In genomic region chr13:6009671-6010070, GRCm38 (mm10) we compare ENCODE assay signal across 22 mouse cellular contexts.
A peak's percentile ranks its signal among the peaks of the same experiment; 100 is the strongest.
DNase-seq lines count a peak whose midpoint lies in the region; ATAC-seq and TF ChIP-seq lines count a peak whose summit lies in the region.
"Had no signal": no experiment of that assay in that cellular context is flagged by ENCODE, and none has a peak within 500 bp of the region (broad histone marks: within the 10 kb centered on the region; RNA-seq: fewer than 3 reads in every experiment).

No protein-coding gene starts in this region.

- H3K9me3 ChIP-seq in stomach, postnatal 0 days (ENCODE audit: control insufficient read depth, low read length) = no peaks in the 10 kb centered on the region
- H3K9me3 ChIP-seq: embryonic facial prominence, embryonic 13.5 days; forebrain, embryonic 13.5 days; liver, embryonic 13.5 days; midbrain, embryonic 10.5 days had no signal

- peak; percentile 79; the same call in 1 of the 2 replicates for ATAC-seq in stomach, postnatal 0 days (ENCODE audit: low FRiP score, low TSS enrichment)
- ATAC-seq: forebrain, embryonic 13.5 days; hindbrain, embryonic 16.5 days; intestine, embryonic 16.5 days; midbrain, embryonic 16.5 days; Patski had no signal

- no peaks in the 10 kb centered on the region for H3K27me3 ChIP-seq in stomach, postnatal 0 days (ENCODE audit: control insufficient read depth, insufficient read depth, low read length)
- H3K27me3 ChIP-seq: embryonic facial prominence, embryonic 13.5 days; forebrain, embryonic 13.5 days; liver, embryonic 13.5 days; Patski had no signal

- H3K4me1 ChIP-seq in stomach, postnatal 0 days (replicated peaks; ENCODE audit: control insufficient read depth, insufficient read depth) = no peaks in the 10 kb centered on the region
- H3K4me1 ChIP-seq: embryonic facial prominence, embryonic 13.5 days; forebrain, embryonic 13.5 days; liver, embryonic 13.5 days; midbrain, embryonic 10.5 days had no signal

- peak overlapping the region; percentile 24; the same call in 1 of the 2 replicates for H3K27ac ChIP-seq in gastrocnemius, adult 2 months
- H3K27ac ChIP-seq in stomach, postnatal 0 days (replicated peaks) = peak overlapping the region; percentile 20; the same call in 1 of the 2 replicates
- H3K27ac ChIP-seq: embryonic facial prominence, embryonic 13.5 days; forebrain, embryonic 13.5 days; liver, embryonic 13.5 days; midbrain, embryonic 10.5 days had no signal

- H3K4me3 ChIP-seq in gastrocnemius, adult 2 months = no peak overlapping the region
- H3K4me3 ChIP-seq in stomach, postnatal 0 days (ENCODE audit: low read depth, low read length) = no peak overlapping the region
- H3K4me3 ChIP-seq: embryonic facial prominence, embryonic 13.5 days; erythroblast, embryonic 14.5 days; forebrain, embryonic 13.5 days; liver, embryonic 13.5 days; midbrain, embryonic 10.5 days had no signal

- no peak overlapping the region for H3K4me2 ChIP-seq in stomach, postnatal 0 days (replicated peaks; ENCODE audit: low read depth)
- H3K4me2 ChIP-seq: embryonic facial prominence, embryonic 13.5 days; forebrain, embryonic 13.5 days; heart, embryonic 11.5 days; liver, embryonic 13.5 days had no signal

- no peak overlapping the region for H3K9ac ChIP-seq in stomach, postnatal 0 days (ENCODE audit: low read length)
- H3K9ac ChIP-seq: embryonic facial prominence, embryonic 13.5 days; forebrain, embryonic 13.5 days; liver, embryonic 13.5 days had no signal

- intact Hi-C loops in gastrocnemius, adult 2 months (cut with DNase I) = no loop called here

- no peak for TF ChIP-seq CTCF in gastrocnemius, adult 2 months (IDR thresholded peaks at IDR 0.05)
- no peak for TF ChIP-seq CTCF in stomach, postnatal 0 days (IDR thresholded peaks at IDR 0.05; ENCODE audit: low read depth)

- H3K36me3 ChIP-seq in stomach, postnatal 0 days (ENCODE audit: control insufficient read depth, insufficient read depth, low read length) = no peaks in the 10 kb centered on the region
- H3K36me3 ChIP-seq: embryonic facial prominence, embryonic 13.5 days; liver, embryonic 13.5 days; midbrain, embryonic 10.5 days had no signal

- WGBS in stomach, postnatal 0 days = 45% methylated on average over 1 of the region's 1 CpGs

- TF ChIP-seq EP300 in stomach, postnatal 0 days (optimal IDR thresholded peaks at IDR 0.05) = no peak

- DNase-seq in gastrocnemius, adult 2 months = peak; percentile 49
- DNase-seq in gastrocnemius, postnatal 4 days (ENCODE audit: low spot score in 2 of 2) = no peak
- peak; percentile 8 for DNase-seq in 416B (ENCODE audit: low read depth)
- DNase-seq in brain, adult 2 months (ENCODE audit: low read depth, low spot score) = peak; percentile 18
- DNase-seq in stomach, postnatal 0 days (ENCODE audit: low spot score) = peak; percentile 33
- no peak for DNase-seq in right cerebral cortex, postnatal 4 days
- no peak for DNase-seq in adrenal gland, postnatal 25 days
- DNase-seq: cerebellum, adult 2 months; cerebellum, postnatal 25 days; embryo, embryonic 11 days; kidney, postnatal 36 days; liver, embryonic 13.5 days; lung, adult 2 months had no signal

Comparison
In these comparisons a context has a peak if more than half of its experiments do, and no peak if none do; other contexts are left out.
1. DNase-seq: peak in gastrocnemius, adult 2 months (single experiment), 416B (single experiment), brain, adult 2 months (single experiment) and stomach, postnatal 0 days (single experiment); none in gastrocnemius, postnatal 4 days (0 of 2), right cerebral cortex, postnatal 4 days (single experiment) and adrenal gland, postnatal 25 days (single experiment).